ENCODE assay signal across 26 mouse cellular contexts in genomic region chr9:123508986-123509385, GRCm38 (mm10). TPM values are rescaled to one million over a fixed set of nuclear protein-coding genes. Genes with fewer than 3 reads are reported as not detected.
DNase-seq lines count a peak whose midpoint lies in the region; ATAC-seq and TF ChIP-seq lines count a peak whose summit lies in the region.
"Had no signal": no experiment of that assay in that cellular context is flagged by ENCODE, and none has a peak within 500 bp of the region (broad histone marks: within the 10 kb centered on the region; RNA-seq: fewer than 3 reads in every experiment).

No protein-coding gene starts in this region.

- DNase-seq in gastrocnemius, adult 2 months, result no peak
- no peak for DNase-seq in gastrocnemius, adult 18-20 months (ENCODE audit: low spot score)
- DNase-seq in spleen, adult 2 months (ENCODE audit: low read depth in 1 of 2, low spot score in 2 of 2), result no peak
- no peak for DNase-seq in spleen, postnatal 4 days (ENCODE audit: low spot score in 2 of 2)
- DNase-seq in induced T-regulatory cell, adult 2 months (ENCODE audit: low read depth), result peak; percentile 55
- DNase-seq in forebrain, embryonic 14.5 days (ENCODE audit: low spot score), result no peak
- DNase-seq: adrenal gland, postnatal 10 days; adrenal gland, postnatal 36 days; cerebellum, adult 18-20 months; cerebellum, adult 9-10 months; cerebellum, postnatal 14 days; forebrain, postnatal 0 days; gastrocnemius, postnatal 10 days; gastrocnemius, postnatal 36 days; heart, postnatal 10 days; heart, postnatal 36 days had no signal

- no peak overlapping the region for H3K4me3 ChIP-seq in gastrocnemius, adult 2 months
- no peak overlapping the region for H3K4me3 ChIP-seq in spleen, adult 2 months (ENCODE audit: extremely low read depth, insufficient read depth, insufficient read length)
- no peak overlapping the region for H3K4me3 ChIP-seq in forebrain, embryonic 14.5 days (ENCODE audit: low read depth, low read length)
- no peak overlapping the region for H3K4me3 ChIP-seq in neural tube, embryonic 15.5 days (replicated peaks)
- H3K4me3 ChIP-seq: forebrain, embryonic 10.5 days; forebrain, embryonic 13.5 days; heart, embryonic 12.5 days; heart, embryonic 15.5 days; hindbrain, embryonic 10.5 days; hindbrain, embryonic 13.5 days had no signal

- no peak overlapping the region for H3K4me2 ChIP-seq in forebrain, embryonic 14.5 days (ENCODE audit: low read length)
- no peak overlapping the region for H3K4me2 ChIP-seq in neural tube, embryonic 15.5 days
- H3K4me2 ChIP-seq: forebrain, embryonic 13.5 days; heart, embryonic 12.5 days; heart, embryonic 15.5 days; hindbrain, embryonic 13.5 days had no signal

- TF ChIP-seq CTCF in gastrocnemius, adult 2 months (IDR thresholded peaks at IDR 0.05), result no peak
- no peak for TF ChIP-seq CTCF in spleen, adult 2 months (IDR thresholded peaks at IDR 0.05; ENCODE audit: extremely low read depth, insufficient read depth, insufficient read length, insufficient replicate concordance)

- H3K9me3 ChIP-seq in forebrain, embryonic 14.5 days (replicated peaks; ENCODE audit: control insufficient read depth, low read length), result no peaks in the 10 kb centered on the region
- no peaks in the 10 kb centered on the region for H3K9me3 ChIP-seq in neural tube, embryonic 15.5 days (replicated peaks)
- H3K9me3 ChIP-seq: forebrain, embryonic 10.5 days; forebrain, embryonic 13.5 days; G1E; heart, embryonic 12.5 days; heart, embryonic 15.5 days; hindbrain, embryonic 10.5 days; hindbrain, embryonic 13.5 days had no signal

- peak overlapping the region; percentile 20; the same call in 1 of the 2 replicates for H3K27ac ChIP-seq in gastrocnemius, adult 2 months
- peak overlapping the region; percentile 27; the same call in 1 of the 2 replicates for H3K27ac ChIP-seq in spleen, adult 2 months (ENCODE audit: insufficient read depth, low read length)
- no peak overlapping the region for H3K27ac ChIP-seq in forebrain, embryonic 14.5 days (ENCODE audit: low read depth, low read length)
- no peak overlapping the region for H3K27ac ChIP-seq in neural tube, embryonic 15.5 days (replicated peaks)
- H3K27ac ChIP-seq: forebrain, embryonic 10.5 days; forebrain, embryonic 13.5 days; hindbrain, embryonic 10.5 days; hindbrain, embryonic 13.5 days had no signal

- H3K9ac ChIP-seq in forebrain, embryonic 14.5 days (ENCODE audit: low read length), result no peak overlapping the region
- no peak overlapping the region for H3K9ac ChIP-seq in neural tube, embryonic 15.5 days (replicated peaks)
- H3K9ac ChIP-seq: forebrain, embryonic 13.5 days; forebrain, postnatal 0 days; heart, embryonic 12.5 days; heart, embryonic 15.5 days; hindbrain, embryonic 13.5 days had no signal

- ATAC-seq in forebrain, embryonic 14.5 days, result no peak
- ATAC-seq in neural tube, embryonic 15.5 days (ENCODE audit: low FRiP score), result no peak
- ATAC-seq: forebrain, embryonic 13.5 days had no signal

- H3K36me3 ChIP-seq in spleen, adult 2 months (ENCODE audit: control insufficient read depth, insufficient read depth, low read length), result peaks cover 18% of the 10 kb centered on the region
- H3K36me3 ChIP-seq in forebrain, embryonic 14.5 days (ENCODE audit: control insufficient read depth, insufficient read depth, low read length), result peaks cover 14% of the 10 kb centered on the region
- H3K36me3 ChIP-seq in neural tube, embryonic 15.5 days, result no peaks in the 10 kb centered on the region

- WGBS in spleen, adult 2 months, result 87% methylated on average over 2 of the region's 2 CpGs
- 82% methylated on average over 2 of the region's 2 CpGs for WGBS in forebrain, embryonic 14.5 days
- 88% methylated on average over 2 of the region's 2 CpGs for WGBS in neural tube, embryonic 15.5 days

- intact Hi-C loops in gastrocnemius, adult 2 months (cut with DNase I), result loop anchor here (2.0 to 10.0 kb wide), 3 partner anchors 14 to 254 kb away; no protein-coding TSS in a partner anchor

- H3K27me3 ChIP-seq in spleen, adult 2 months (ENCODE audit: control insufficient read depth, insufficient read depth, low read length), result no peaks in the 10 kb centered on the region
- H3K27me3 ChIP-seq in forebrain, embryonic 14.5 days (replicated peaks; ENCODE audit: control insufficient read depth, insufficient read depth, low read length), result no peaks in the 10 kb centered on the region
- H3K27me3 ChIP-seq in neural tube, embryonic 15.5 days (replicated peaks), result no peaks in the 10 kb centered on the region
- H3K27me3 ChIP-seq: CH12.LX; forebrain, embryonic 13.5 days; heart, embryonic 12.5 days; heart, embryonic 15.5 days; hindbrain, embryonic 13.5 days; Patski had no signal

- H3K4me1 ChIP-seq in spleen, adult 2 months (ENCODE audit: control insufficient read depth, insufficient read depth, insufficient read length), result peaks cover 16% of the 10 kb centered on the region
- H3K4me1 ChIP-seq in forebrain, embryonic 14.5 days (ENCODE audit: control insufficient read depth, insufficient read depth, low read length), result no peaks in the 10 kb centered on the region
- H3K4me1 ChIP-seq in neural tube, embryonic 15.5 days, result peaks cover 8% of the 10 kb centered on the region
- H3K4me1 ChIP-seq: forebrain, embryonic 10.5 days; hindbrain, embryonic 10.5 days had no signal

- no peak for TF ChIP-seq POLR2A in spleen, adult 2 months (IDR thresholded peaks at IDR 0.05; ENCODE audit: low read depth, low read length)

RNA-seq across cellular contexts. Expression of gene Sacm1l, which starts 20.6 kb away (rescaled TPM):
- total RNA-seq in gastrocnemius, adult 2 months (2021), result 10 to 100 TPM; 19.8 to 22.9 TPM
- total RNA-seq in gastrocnemius, adult 18-20 months (2021), result 10 to 100 TPM; 18.2 to 22.7 TPM
- polyA plus RNA-seq in spleen, adult 2 months (2012; rRNA removed), result 2.5 TPM in 2 replicates
- 46.3 and 56.2 TPM in 2 replicates for polyA plus RNA-seq in forebrain, embryonic 14.5 days (2014; fragmentation: Nextera tagmentation; extraction: Ambion mirVana)
- 57.4 and 59.3 TPM in 2 replicates for polyA plus RNA-seq in neural tube, embryonic 15.5 days (2015; fragmentation: Nextera tagmentation; extraction: Ambion mirVana)

RNA-seq across cellular contexts. Expression of gene Limd1, which starts 30.5 kb away (rescaled TPM):
- 10 to 100 TPM; 31.5 to 41.1 TPM for total RNA-seq in gastrocnemius, adult 2 months (2021)
- 10 to 100 TPM; 31.3 to 37.1 TPM for total RNA-seq in gastrocnemius, adult 18-20 months (2021)
- polyA plus RNA-seq in spleen, adult 2 months (2012; rRNA removed), result 45.1 and 55.1 TPM in 2 replicates
- polyA plus RNA-seq in forebrain, embryonic 14.5 days (2014; fragmentation: Nextera tagmentation; extraction: Ambion mirVana), result 23.1 and 23.5 TPM in 2 replicates
- 10.9 and 20.3 TPM in 2 replicates for polyA plus RNA-seq in neural tube, embryonic 15.5 days (2015; fragmentation: Nextera tagmentation; extraction: Ambion mirVana)

Comparison
In these comparisons a context has a peak if more than half of its experiments do, and no peak if none do; other contexts are left out.
1. H3K27ac ChIP-seq: peak in gastrocnemius, adult 2 months (single experiment) and spleen, adult 2 months (single experiment); none in forebrain, embryonic 14.5 days (single experiment) and neural tube, embryonic 15.5 days (single experiment).
2. RNA of gene Sacm1l, which starts 20.6 kb away (polyA plus RNA-seq): 57.4 to 59.3 TPM in neural tube, embryonic 15.5 days and 46.3 to 56.2 TPM in forebrain, embryonic 14.5 days; 2.5 TPM in spleen, adult 2 months; every median in the first group is over 10 times any median in the second.